Mouse (Mus musculus): ENCODE data around the gene Dnajc3.

- TF ChIP-seq CTCF (IDR thresholded peaks at IDR 0.05; ENCODE audit: low read depth): no peak
- no peak for TF ChIP-seq EP300 (IDR thresholded peaks at IDR 0.05; ENCODE audit: low read depth)
These were observed 57.6 kb downstream of the Dnajc3 start for GRCm38 (mm10) chr14:118995226-118995925.
